Mouse (Mus musculus) v-Abl transformed pro-B cells (cell line): ENCODE results near the gene Irx4.

Experiments
- in situ Hi-C, 2 experiments: fragments of 400-800 bp; cut with MboI; formaldehyde crosslinking; loops; one replicate each; pipeline ENCODE4 v1.15.1; 2025; ENCODE audit not compliant: unreplicated experiment in 2 of 2

Irx4 gene

DNA sequence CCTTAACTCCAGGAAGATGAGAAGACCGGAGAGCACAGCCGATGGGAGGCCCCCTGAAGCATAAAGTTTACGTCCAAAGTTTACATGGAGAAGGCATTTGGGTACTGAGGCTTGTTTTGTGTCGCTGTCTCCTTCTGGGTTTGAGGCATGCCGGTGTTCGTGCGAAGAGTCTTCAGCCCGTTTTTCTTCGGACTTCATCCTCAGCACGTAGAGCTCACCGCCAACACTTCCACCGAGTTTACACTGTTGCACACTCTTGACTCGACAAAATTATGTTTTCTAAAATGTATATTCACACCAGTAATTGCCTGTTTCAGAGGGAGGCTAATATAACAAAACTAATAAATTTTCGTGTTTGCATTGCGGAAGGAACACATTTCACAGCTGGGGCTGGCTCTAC, 9.0 kb downstream of the Irx4 start:
- in situ Hi-C loops, result no loop called here

DNA sequence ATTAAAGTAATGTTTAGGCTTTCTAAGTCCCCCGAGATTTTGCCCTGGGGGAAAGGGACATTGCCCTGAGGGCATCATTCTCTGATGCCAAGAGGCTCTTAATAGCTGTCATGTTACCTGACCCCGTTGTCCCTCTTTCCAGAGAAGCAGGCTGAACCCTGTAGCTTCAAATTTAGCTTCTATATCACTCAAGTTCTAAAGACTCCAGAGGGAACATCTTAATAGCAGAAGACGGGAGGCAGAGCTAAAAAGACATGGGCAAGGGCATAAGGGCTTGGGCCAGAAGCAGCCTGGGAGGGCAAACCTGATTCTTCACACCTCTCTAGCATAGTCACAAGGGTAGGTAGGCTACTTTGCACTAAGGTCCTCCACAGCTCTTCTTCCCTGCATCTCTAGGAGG, 9.6 kb downstream of the Irx4 start:
- in situ Hi-C loops, result no loop called here

DNA sequence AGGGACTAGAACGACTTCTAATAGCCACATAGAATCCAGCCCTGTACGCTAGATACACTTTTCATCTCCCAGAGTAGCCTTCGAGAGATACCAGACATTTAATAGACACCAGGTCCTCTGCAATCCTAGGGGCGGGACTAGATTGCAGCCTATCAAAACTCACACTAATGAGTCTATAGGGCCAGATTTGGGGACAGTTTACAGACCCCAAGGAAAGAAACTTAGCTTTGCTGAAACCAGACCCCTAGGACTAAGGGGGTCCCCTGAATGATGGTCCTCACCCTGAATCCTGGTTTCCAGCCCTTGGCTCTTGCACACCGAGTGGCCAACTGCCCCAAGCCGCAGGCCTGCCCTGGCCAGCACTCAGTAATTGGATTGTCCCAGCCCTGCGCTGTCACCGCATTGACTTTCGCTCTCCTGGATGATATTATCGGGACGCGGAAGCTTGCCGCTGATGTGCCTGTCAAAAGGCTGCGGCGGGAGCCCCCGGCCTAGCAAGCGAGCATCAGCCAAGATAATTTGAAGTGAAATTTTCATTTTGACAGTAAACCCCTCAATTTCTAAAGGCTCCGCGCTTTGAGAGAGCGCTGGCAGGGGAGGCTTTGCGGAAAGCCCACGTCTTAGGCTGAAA, 10.3 kb downstream of the Irx4 start:
- in situ Hi-C loops, result no loop called here

DNA sequence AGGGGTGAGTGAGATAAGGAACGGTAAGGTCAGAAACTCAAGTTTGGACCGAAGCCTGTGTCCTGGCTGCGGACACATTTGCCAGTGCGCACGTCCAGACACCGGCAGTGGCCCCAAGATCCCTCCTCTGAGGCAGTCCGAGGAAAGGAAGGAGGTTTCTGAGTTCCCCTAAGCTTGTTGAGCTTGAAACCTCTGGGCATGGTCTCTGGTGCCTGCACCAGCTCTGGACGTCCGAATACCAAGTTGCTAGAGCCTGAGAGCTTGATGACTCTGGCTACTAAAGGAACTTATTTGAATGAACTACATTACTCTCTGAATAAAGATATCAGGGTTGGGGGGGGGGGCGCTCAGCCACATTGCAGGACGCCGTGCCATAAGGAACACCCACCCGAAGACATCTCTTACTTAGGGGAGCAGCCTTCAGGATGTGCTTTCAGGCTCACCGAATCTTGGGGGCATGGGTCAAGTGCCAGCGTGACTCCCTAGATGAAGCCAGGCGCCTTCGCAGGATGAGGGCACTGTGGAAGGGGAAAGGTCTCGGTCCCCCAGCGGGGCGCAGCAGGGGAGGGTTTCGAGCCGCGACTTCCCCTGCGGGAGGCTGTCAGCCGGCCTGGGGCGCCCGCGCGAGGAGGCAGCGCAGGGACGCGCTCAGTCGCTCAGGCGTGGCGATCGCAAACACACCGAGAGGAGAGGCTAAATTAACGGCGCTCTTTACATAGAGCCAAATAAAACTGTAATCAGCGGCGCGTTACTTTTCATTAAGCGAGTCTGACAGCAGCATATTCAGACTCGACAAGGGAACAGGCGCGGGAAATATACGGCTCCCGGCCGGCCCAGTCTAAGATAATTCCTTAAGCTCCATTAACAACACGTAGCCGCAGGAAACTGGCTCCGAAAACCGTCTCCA, 11.3 kb downstream of the Irx4 start:
- in situ Hi-C loops, result no loop called here

DNA sequence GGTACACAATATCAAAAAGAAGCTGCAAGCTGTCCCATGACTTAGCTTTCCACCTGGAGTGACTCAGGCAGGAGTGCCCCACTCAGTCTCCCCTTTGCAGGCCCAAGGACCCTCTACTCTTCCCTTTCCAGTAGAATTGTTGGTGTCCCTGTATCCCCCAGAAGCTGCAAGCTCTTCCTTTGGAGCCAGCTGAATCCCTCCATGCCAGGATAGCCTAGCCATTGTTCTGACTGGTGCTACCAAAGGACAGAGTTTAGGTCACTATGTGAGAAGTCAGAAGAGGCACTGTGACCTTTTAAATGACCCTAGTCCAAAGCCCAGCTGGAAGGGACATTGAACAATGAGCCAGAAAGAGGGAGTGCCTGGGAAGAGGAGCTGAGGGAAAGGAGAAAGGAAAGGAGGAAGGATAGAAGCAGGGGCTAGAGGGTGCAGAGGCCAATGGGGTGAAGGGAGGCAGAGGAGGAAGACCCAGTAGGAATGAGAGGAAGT, 12.6 kb downstream of the Irx4 start:
- in situ Hi-C loops, result no loop called here

DNA sequence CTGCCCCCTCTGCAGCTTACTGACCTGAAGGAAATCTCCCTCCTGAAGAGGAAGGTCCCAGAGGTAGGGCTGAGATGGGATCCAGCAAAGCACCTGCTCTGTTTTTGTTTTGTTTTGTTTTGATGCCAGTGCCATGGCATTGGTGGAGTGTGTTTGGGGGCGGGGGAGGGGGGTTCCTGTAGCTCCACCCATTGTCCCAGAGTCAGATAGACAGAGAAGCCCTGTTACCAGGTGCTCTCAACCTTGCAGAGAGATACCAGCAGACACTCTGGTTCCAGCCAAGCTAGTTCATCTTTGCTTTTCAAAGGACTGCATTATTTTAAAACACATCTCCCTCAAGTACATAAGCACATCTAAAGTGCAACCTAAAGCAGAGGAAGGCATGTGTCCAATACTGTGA, 13.3 kb downstream of the Irx4 start:
- in situ Hi-C loops, result no loop called here

DNA sequence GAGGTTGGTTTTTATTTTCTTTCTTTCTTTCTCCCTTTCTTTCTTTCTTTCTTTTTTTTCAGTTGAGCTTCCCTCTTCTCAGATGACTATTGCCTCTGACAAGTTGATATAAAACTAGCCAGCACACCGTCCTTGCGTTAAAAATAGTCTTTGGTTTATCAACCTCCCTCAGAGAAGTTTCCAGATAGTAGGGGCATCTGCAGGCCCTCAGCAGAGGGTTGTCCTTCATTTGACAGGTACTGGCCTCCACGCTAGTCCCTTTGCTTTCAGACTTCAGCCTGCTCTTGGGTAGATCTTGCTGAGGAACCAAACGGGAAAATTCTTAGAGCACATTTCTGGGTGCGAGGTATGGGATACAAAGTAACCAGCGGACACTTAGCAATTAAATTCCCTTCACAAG, 17.1 kb downstream of the Irx4 start:
- in situ Hi-C loops, result no loop called here

DNA sequence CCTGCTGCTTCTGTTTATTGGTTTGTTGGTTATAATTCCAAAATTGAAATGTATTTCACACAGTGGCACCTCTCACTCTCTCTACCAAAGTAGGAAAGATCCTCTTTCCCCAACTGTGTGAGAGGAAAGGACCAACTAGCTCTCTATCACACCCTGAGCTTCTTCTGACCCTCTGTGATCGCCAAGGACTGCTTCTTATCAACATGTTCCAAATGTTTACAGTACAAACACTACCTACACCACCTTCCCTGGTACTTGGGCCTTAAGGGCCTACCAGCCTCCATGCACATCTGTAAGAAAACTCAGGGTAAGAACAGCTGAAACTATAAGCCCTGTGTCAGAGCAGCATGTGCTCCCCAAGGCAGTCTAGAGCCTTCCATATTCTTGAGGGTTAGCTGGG, 17.5 kb downstream of the Irx4 start:
- in situ Hi-C loops, result no loop called here

DNA sequence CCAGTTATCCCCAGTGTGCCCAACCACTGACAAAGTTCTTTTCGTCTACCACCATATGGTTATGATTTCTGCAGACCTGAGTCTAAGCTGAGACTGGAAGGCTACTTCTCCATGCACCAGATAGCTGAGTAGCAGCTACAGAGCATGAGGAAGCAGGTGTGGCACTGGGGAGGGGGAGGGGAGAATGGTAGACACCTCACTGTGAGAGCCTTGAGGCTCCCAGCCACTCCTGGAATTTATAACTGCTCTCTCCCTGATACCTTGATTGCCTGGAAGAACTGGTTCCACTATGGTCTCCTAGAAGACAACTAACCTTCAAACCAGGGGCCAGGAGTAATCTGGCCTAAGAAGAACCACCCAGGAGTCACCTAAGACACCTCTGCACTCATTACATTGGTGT, 18.9 kb downstream of the Irx4 start:
- in situ Hi-C loops, result no loop called here

DNA sequence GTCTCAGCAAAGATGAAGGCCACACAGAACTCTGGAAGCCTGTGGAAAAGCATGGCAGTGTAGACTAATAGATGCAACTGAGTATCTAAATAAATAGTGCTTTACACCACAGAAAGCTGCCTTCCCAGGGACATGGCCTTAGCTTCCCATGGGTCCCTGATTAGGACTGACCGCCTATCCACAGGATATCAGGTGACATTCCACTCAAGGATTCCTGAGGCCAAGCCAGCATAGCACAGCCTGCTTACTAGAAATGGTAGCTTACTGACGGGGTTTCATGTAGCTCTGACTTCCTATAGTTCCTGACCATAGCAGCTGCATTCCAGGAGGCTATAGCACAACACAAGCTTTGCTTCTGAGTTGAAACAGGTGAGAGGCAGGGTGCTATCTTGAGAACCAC, 22.1 kb downstream of the Irx4 start:
- in situ Hi-C loops, result no loop called here

DNA sequence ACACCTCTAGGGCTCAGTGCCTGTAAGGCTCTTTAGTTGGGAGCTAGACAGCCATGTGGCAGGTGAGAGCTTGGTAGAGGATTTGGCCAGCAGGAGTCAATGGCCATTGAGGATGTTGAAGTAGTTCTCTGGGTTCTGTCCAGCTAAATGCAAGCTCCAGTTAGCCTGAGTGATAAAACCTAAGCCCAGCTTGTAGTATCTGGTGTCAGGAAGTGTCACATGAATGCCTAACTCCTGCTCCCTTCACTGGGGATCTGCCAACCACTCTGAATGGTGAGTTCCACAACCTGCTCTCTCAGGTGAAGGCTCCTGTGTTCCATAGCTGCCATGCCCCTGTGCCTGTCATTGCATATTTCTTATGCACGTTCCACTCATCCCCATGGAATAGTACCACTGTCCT, 23.3 kb downstream of the Irx4 start:
- in situ Hi-C loops, result no loop called here

DNA sequence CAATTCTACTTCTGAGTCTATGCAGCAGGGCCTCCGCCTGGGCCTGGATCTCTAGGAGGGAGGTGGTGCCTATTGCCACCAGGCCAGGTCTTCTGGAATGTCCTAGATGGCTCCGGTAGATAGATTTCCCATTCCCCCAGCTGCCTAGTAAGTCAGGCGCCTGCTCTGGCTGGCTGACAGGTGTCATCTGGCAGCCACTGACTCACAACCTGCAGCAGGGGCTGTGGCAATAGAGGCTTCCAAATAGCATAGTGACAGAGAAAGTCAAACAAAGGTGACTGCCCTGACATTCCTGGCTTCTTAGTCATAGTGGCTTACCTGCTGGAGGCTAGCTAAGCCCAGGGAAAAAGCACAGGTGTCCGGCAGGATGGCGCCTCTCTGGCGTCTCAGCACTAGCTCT, 29.9 kb downstream of the Irx4 start:
- in situ Hi-C loops, result no loop called here

DNA sequence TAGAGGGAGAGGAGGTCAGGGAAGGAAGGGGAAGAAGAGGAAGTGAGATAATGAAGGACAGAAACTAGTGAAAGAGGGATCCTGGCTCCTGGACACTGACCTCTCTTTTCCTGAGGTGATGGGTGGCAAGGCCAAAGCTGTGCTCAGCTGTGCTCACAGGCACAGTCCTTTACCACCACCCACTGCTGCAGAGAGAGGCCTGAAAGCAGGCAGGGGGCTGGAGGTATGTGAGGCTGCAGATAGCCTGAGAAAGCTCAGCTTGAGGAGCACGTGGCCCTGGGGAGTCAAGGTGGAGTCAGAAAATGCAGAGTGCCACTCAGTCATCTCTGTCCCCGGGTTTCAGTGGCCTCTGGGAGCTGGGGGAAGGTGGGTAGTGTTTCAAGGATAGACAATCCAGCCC, 30.8 kb downstream of the Irx4 start:
- in situ Hi-C loops, result no loop called here

DNA sequence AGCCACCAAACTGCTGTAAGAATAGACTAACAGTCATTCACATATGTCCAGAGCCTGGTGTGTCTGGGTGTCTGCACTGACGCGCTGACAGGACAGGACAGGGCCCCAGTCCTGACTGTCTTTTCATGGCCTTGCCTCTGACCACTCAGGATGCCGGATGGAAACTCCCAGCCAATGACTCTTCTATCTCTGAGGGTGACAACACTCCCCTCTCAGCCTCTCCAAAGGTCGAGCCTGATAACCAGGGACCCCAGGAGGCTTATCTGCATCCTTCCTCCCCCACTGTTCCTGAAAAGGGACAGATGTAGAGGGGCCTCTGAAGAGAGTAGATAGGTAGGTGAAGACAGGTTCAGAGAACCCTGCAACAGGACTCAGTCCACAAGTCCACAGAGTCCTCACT, 38.4 kb downstream of the Irx4 start:
- in situ Hi-C loops, result no loop called here

DNA sequence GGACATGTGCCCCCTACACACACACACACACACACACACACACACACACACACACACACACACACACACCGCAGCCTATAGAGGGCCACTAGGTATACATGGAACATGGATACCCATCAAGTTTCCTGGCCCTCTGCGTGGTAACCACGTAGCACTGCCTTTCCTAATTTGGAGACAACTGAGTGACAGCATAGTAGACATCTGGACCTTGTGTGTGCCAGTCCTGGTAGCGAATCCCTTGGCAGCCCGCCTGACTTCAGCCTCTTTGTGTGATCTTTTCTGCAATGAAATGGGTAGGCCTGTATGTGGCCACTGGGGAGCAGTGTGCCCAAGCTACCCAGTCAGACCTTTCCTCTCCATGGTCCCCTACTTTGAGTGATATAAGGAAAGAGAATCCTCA, 39.0 kb downstream of the Irx4 start:
- in situ Hi-C loops, result no loop called here

DNA sequence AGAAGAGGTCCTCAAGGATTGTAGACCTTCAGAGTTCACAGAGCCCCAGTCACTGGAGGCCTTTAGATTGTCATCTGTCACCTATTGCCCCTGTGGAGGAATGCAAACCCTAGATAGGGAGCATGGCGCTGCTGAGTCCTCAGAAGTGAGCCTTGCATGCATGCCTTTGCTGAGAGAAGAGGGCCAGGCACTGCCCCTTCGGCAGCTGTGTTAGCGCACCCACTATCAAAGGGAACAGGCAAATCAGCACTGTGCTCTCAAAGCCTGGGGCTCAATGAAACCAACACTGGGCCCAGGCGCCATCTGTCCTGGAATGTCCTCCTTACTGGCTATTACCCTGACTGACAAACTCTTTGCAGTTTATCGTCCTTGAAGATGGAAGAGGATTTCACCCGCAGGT, 44.5 kb downstream of the Irx4 start:
- in situ Hi-C loops, result loop anchor here (10.0 to 25.0 kb wide), 2 partner anchors 1842 to 1850 kb away; no protein-coding TSS in a partner anchor

DNA sequence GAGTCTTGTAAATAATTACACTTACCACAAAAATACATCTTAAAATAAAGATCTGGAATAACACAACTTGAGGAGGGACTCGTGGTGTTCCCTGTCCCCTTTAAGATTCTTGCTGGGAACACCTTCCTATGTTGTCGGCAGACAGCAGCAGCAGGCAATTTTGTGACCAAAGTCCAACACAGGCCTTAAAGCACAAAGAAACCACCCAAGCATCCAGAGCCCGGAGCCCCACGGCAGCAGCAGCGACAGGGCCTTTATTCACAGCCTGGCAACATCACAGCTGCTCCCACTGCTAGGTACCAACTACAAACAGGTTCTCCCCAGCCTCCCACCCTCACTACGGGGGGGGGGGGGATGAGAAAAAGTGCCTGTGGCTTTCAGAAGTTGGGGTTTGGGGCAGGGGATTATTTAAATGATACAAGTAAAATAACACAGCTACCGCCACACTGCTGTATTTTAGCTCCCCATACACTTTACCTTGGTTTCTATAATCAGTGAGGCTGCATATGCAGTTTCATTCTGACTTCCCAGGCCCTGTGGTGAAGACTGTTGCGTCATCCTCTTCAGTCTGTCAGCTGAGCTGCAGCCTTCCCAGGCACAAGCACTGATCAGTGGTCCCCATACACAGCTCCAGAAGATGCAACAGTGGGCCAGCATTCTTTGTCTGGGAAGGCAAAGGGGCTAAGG, 45.3 kb downstream of the Irx4 start:
- in situ Hi-C loops, result loop anchor here (10.0 to 25.0 kb wide), 2 partner anchors 1843 to 1851 kb away; no protein-coding TSS in a partner anchor

DNA sequence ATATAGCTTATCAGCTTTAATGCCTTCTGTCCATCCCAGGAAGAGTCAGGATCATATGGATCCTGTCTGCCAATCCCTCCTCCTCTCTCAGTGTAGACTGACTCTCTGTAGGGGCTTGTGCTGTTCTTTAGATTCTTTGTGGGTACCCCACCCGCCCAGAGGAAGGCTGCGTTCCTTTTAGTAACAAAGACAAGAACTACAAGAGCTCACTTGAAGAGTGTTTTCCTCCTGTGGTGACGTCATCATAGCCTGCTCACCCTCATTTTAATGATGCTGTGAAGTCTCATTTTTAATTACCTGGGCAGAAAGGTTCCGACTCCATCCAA, 45.8 kb downstream of the Irx4 start:
- in situ Hi-C loops, result loop anchor here (10.0 to 25.0 kb wide), 2 partner anchors 1844 to 1851 kb away; no protein-coding TSS in a partner anchor

DNA sequence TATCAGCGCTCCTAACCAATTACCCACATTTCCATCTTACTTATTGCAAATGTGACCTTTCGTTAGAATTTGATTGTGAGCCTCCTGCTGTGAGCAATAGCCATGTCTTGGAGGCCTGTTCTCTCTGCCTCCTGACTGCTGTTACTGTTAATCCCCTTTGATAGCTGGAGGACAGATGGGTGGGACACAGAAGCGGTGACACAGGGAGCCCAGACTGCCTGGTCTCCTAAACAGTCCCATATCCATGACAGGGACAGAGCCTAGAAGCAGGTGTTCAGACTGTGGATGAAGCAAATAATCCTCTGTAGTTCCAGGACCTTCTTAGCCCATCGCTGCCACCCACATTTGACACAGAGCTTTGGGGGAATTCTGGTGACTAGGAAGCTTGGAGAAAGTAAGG, 46.2 kb downstream of the Irx4 start:
- in situ Hi-C loops, result loop anchor here (10.0 to 25.0 kb wide), 2 partner anchors 1844 to 1852 kb away; no protein-coding TSS in a partner anchor

DNA sequence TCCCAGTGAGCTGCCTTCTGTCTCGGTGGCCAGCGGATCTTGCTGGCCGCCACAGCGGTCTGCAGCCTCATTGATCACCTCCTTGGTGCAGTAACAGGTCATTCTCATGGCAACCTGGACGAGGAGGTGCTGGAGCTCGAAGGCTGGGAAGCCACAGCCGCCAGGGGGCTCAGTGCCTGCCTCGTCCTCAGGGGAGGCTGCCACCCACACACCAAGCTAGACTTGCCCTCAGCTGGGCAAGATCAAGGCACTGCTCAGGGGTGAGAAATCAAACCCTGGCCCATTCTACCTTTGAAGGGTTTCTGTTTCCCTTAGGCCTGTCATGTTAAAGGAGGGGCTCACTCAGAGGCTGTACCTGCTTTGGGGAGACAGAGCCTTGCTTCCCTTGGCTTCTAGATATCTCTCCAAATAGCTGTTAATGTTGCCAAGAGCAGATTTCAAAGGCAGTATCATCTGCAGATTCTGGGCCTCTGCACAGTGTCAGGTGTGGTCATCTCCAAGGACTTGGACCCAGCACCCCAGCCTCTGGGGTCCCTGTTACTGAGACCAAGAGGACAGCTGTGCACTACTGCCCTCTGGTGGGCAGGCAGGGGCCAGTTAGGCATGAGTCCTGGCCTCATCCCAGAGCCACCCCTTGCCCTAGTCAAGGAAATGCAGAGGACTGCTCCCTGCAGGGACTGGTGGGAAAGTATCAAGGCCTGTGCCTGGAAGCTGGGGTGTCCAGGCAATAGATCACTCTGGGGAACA, 50.1 kb downstream of the Irx4 start:
- in situ Hi-C loops, result loop anchor here in 1 of 2 experiments (25.0 kb wide), 1 partner anchor 1848 kb away; no protein-coding TSS in a partner anchor
